Mouse (Mus musculus) thymus, postnatal 36 days (tissue): ENCODE results near the gene Tgfbr1.

Source experiments
- DNase-seq, 2 experiments: peaks; one replicate each; pipeline ENCODE4 v3.0.0; 2022; ENCODE audit warnings: mixed read lengths in 2 of 2

Gene Tgfbr1

DNA sequence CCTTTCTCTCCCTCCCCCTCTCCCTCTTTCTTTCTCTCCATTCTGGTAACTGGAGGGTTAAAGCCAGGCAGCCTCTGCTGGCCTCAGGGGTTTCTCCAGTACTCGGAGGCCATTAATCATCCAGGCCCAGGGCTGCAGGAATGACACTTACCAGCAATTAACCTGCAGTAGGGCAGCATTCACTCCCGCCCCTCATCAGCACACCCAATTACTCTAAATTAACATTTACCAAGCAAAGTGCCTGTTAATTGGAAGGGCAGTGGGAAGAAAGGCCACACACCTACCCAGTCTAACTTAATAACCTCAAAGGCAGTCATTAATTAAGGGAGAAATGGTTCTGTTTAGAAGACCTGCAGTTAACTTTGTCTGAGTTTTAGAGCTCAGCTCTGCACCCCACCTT, 71.4 kb downstream of the Tgfbr1 start:
- no peak for DNase-seq

DNA sequence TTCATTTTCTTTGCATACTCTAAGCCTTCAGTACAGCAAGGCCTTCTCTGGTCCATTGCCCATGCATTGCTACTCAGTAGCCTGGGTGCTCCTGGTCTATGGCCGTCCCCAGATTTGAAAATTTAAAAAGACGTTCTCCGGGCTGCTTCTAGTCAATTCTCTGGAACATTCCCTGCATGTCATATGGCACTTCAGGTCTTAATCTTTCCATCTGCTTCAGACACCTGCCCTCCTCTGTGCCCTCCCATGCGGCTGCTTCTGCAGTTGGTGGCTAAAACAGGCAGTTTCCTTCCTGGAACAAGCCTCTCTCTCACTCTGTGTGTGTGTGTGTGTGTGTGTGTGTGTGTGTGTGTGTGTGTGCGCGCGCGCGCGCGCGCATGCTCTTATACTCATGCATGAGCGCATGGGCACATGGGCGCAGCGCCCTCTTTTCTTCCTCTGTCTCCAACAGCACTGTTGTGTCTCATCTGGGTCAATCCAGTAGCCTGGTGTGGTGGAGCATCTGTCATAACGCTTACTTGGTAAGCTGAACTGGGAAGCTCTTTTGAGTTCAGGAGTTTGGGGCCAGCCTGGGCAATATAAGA, 72.3 kb downstream of the Tgfbr1 start:
- DNase-seq: peak; percentile 53 to 71

DNA sequence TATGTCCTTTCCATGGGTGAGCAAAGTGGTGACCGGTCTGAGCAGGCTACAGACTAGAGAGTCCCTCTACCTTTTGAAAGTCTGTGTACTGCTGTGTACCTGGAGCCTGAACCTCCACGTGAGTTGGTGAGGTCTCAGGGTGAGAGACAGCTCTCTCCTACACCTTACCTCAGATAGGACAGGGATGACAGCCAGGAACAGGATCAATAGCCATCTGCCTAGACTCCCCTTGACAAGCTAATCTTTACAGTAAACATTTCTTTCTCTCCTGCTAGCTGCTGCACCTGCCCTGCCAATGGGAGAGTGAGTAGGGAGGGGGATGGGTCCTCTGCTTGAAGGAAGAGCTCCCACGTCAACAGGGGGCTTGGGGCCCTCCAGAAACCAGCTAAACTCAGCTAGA, 74.6 kb downstream of the Tgfbr1 start:
- DNase-seq: no peak

DNA sequence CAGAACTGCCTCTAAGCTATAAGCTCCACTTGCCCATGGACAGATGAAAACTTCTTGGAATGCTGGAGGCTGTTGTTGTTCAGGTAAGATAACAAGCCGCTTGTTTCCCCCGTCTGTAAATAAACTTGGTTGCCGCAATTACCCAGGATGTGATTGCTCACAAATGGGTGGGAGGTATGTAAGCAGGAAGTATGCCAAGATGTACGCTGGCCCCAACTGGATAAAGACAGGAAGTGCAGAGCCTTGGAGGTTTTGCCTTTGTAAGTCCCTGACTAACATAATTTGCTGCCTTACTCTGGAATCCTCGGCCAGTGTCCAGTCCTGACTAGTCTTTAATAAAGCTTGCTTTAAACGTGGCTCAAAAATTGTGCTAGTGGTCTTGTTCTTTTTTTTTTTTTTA, 77.5 kb downstream of the Tgfbr1 start:
- no peak for DNase-seq

DNA sequence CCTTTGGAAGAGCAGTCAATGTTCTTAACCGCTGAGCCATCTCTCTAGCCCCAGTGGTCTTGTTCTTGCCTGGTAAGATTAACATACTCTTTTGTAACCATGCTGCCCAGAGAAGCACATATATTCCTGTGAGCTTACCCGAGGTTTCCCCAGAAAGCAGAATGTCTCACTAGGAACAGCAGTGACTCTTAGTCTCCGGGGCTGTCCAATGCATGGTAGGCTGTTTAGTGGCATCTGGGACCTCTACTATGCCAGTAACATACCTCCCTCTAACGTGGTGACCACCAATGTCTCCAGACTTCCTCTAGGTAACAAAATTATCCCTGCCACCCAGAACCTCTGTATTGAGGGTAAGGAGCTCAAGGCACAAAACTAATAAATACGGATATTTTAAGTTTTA, 78.1 kb downstream of the Tgfbr1 start:
- DNase-seq: no peak

DNA sequence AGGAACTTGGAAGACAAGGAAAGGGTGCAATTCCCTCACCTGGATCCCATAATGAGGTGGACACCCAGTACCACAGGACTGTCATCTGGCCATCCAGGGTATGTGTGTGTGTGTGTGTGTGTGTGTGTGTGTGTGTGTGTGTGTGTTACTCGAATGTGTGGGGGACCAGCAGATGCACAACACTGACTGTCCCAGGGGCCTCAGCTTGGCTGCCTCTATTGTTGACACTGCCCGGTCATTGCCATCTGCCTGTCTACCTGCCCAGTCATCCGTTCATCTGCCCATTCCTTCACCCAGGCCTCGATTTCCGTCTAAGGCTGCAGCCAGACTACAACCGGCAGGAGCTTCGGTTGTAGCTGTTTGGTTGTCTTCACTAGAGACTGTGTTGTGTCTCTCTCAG, 79.7 kb downstream of the Tgfbr1 start:
- DNase-seq: no peak

DNA sequence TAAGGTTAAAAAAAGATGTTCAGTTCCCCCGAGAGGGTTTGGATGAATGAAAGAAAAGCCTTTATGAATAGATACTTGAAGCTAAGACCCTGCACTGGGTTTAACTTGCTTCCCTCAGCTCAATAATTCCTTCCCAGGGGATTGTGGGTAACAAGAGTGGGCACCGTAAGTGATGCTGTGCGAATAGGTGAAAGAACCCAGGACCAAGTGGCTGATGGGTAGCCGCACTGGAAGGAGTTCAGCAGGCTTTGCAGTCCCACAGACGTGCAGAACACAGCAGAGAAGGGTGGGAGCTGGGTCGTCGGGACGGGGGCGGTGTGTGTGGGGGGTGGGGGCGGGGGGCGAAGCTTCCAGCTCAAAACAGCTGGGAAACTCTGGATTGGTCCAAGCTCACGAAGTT, 82.1 kb downstream of the Tgfbr1 start:
- DNase-seq: no peak

DNA sequence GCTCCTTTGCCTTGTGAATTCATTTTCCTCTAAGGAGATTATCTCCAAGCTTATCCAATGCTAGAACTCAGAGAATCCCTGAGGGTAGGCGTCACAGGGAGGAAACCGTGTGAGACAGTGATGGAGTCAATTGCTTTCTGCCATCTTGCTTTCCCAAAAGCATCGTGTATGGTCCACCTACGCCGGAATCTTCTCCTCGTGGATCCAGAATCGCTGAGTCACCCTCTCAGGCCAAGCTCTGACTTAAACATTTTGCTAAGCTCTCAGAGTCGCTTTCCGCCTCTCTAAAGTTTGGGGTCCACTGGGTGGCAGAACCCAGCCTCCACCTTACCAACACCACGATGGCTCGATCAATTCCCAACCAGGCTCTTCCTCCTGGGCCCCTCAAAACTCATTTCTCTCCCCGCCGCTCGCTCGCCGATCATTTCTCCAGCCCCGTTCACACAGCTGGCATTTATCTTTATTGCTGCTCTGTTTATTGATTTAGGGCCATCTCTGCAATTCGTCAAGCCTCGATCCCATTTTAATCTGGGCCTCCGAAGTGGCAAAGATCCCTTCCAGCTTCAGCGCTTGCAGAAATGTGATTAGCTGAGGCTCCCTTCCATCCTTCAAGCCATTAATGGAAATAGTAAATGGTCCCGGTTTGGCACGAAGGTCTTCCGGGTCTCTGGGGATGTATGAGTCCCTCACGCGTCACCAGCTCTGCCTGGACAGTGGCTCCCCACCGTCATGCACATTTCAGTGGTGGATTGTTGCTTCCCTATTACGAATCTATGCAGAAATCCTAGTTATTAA, 82.7 kb downstream of the Tgfbr1 start:
- DNase-seq: no peak

DNA sequence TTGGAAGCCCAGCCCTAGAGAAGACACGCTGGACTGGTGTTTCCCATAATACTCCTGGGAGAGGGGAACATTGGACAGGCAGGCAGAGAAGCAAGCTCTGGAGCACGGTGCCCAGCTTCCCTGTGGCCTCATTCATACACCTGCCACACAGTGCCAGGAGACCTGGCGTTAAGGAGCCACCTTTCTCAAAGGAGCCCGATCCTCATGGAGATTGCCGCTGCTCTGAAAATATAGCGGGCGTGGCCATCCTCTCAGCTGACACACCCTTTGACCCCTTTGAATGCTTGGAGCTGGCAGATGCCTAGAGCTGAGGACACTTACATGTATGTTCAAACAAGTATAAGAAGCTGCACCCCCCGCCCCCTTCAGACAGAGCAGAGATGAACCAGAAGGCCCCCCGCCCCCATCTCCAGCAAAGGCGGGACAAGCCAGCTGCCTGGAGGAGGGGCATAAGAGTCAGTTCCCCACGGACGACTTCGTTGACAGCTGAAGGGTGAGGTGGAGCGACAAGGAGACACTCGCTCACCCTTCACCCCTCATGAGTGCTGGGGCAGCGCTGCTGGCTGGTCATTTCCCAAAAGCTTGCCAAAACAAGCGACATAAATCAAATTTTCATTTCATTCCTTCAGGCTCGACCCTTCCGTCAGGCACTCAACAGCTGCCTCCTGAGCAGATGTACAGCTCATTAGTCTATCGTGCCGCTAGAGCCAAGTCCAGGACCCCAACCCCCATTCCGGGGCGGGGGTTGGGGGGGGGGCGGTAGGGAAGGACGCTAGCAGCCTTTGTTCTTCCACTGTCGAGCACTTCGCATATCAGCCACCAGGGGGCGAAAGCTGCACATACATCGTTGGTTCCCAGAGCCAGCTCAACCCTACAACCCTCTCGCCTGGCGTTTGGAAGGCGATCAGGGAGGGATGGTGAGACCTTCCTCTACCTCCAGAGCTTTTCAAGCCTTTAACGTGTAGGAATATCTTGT, 84.6 kb downstream of the Tgfbr1 start:
- DNase-seq: peak; percentile 79 to 80

DNA sequence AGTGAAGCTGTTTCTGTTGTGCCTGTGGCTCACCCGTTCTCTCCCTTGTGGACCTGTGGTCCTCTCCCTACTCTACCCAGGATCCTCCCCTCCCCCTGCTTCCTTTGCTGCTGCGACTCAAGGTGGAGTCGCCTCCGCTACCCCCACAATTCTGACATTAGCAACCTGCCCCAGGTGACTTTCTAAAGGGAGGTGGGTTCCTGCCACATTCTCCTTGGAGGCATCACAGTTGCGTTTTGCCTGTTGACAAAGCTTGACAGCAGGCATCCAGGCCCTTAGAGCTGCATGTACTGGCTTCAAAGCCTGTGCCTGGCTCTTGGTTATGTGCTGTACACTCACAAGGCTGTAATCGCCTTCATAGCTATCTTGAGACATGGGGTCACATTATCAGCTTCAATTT, 85.9 kb downstream of the Tgfbr1 start:
- DNase-seq: no peak

DNA sequence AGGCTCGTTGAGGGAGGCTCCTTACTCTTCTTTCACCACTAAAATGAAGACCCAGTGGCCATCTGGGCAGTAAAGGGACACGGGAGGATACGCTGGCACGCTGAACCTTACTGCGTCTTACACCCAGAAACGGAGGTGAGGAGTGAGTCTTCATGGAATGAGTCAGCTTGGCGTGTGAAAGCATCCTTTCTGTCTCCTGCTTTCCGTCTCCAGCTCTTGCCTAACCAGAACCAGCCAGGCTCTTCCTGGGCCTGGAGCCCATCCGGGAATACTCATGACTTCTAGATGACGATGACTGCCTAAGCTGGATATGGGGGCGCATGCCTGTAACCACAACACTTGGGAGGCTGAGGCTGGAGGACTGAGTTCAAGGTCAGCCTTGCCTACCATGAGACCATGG, 87.9 kb downstream of the Tgfbr1 start:
- no peak for DNase-seq

DNA sequence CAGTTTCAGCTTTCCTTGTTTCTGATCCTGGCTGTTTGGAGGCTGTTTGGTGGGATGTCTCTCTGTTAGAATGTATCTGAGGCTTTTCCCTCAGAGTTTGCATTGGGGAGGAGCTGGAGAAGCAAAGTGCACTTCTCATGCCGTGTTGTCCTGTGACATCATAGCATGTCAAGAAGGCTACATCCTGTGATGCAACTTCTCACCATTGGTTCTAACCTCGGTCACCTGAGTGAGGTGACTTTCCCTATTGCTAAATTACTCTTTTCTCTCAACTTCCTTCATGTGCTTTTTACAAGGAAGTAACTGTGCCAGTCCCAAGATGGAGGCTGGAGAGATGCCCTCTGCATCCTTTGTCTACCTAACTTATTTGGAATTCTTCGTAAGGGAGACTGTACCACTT, 95.5 kb downstream of the Tgfbr1 start:
- DNase-seq: no peak

DNA sequence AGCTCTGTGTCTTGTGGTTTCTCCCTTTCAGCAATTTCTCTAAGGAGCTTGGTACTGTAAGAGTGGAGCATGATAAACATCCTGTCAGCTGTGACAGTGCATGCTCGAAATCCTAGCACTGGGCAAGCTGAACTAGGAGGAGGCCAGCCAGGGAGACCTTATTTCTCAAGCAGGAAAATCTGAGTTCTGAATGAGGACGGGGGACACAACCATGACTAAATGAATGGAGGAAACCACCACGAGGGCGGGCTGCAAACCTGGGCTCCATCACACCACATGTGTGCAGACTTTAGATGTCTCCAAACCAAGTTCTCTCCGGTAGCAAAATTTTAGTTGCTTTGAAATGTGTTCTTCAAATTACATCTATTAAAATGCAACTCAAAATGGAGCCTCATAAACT, 96.1 kb downstream of the Tgfbr1 start:
- DNase-seq: no peak

DNA sequence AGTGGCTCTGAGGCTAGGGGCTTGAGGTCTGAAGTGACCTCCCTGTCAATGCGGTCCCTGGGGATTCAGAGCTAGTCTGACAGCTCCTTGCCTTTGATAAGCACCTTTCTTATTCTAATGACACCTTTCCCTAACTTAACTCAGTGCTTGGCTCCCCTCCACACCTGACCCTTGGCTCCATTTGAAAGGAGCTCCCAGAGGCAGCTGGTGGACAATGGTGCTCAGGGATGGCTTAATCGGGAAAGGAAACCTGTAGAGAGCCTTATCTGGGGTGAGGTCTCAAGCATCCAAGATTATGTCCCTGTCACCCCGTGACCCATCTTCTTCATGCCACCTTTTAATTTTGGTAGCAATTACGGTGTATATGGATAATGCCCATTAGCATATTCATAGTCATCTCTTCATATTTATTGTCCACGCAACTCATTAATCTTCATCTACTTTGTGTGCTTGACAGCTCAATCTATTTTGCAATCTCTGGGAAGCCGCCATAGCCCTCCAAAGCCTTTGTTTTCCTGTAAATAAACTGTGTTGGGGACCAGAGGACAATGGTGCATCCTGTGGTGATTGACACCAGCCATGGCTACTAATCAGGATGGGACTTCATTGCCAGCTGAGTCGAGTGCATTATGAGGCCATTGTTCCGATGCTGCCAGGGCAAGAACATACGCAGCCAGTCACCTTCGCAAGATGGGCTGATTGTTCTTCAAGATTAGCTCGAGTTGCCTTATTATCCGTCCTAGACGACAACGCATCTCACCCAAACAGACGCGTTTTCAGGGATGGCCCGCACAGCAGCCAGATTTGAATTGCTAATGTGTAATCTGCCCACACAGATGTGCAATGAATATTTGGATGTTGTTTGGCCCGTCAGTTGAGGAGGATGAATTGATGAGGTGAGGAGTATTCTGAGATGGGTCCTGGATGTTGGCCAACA, 96.8 kb downstream of the Tgfbr1 start:
- DNase-seq: no peak
